ENCODE assay signal across 10 mouse cellular contexts in genomic region chr13:43711708-43712314, GRCm38 (mm10).
DNase-seq lines count a peak whose midpoint lies in the region; ATAC-seq lines count a peak whose summit lies in the region.
"Had no signal": no experiment of that assay in that cellular context is flagged by ENCODE, and none has a peak within 500 bp of the region (broad histone marks: within the 10 kb centered on the region; RNA-seq: fewer than 3 reads in every experiment).

No protein-coding gene starts in this region.

- peak; percentile 63 for DNase-seq in hindbrain, embryonic 14.5 days (ENCODE audit: low spot score)
- peak; percentile 28 to 51 for DNase-seq in frontal cortex, postnatal 36 days (ENCODE audit: low spot score in 2 of 2)
- peak; percentile 51 to 66 for DNase-seq in layer of hippocampus, postnatal 36 days
- peak; percentile 34 to 39 for DNase-seq in right cerebral cortex, adult 2 months (ENCODE audit: low spot score in 2 of 2)
- no peak for DNase-seq in adrenal gland, postnatal 4 days (ENCODE audit: low spot score in 2 of 2)
- no peak for DNase-seq in spleen, postnatal 10 days (ENCODE audit: low spot score in 2 of 2)
- DNase-seq: gastrocnemius, postnatal 14 days; heart, postnatal 4 days had no signal

- ATAC-seq in hindbrain, embryonic 14.5 days (ENCODE audit: low FRiP score): peak; percentile 66; the same call in 1 of the 2 replicates
- no peak for ATAC-seq in hindbrain, embryonic 12.5 days (ENCODE audit: low FRiP score)

- no peak overlapping the region for H3K4me3 ChIP-seq in hindbrain, embryonic 14.5 days (replicated peaks; ENCODE audit: low read length)
- H3K4me3 ChIP-seq in hindbrain, embryonic 12.5 days: no peak overlapping the region
- H3K4me3 ChIP-seq: limb, embryonic 13.5 days had no signal

- H3K27me3 ChIP-seq in hindbrain, embryonic 14.5 days (ENCODE audit: control insufficient read depth, insufficient read depth, low read length): no peaks in the 10 kb centered on the region
- no peaks in the 10 kb centered on the region for H3K27me3 ChIP-seq in hindbrain, embryonic 12.5 days
- H3K27me3 ChIP-seq: limb, embryonic 13.5 days had no signal

- H3K36me3 ChIP-seq in hindbrain, embryonic 14.5 days (replicated peaks; ENCODE audit: control insufficient read depth, insufficient read depth): no peaks in the 10 kb centered on the region
- no peaks in the 10 kb centered on the region for H3K36me3 ChIP-seq in hindbrain, embryonic 12.5 days
- H3K36me3 ChIP-seq: limb, embryonic 13.5 days had no signal

- no peak overlapping the region for H3K9ac ChIP-seq in hindbrain, embryonic 14.5 days
- H3K9ac ChIP-seq in hindbrain, embryonic 12.5 days: no peak overlapping the region
- H3K9ac ChIP-seq: limb, embryonic 13.5 days had no signal

- no peaks in the 10 kb centered on the region for H3K9me3 ChIP-seq in hindbrain, embryonic 14.5 days (ENCODE audit: control insufficient read depth, low read length)
- H3K9me3 ChIP-seq in hindbrain, embryonic 12.5 days (replicated peaks): no peaks in the 10 kb centered on the region
- H3K9me3 ChIP-seq: limb, embryonic 13.5 days had no signal

- peak overlapping the region; percentile 15; the same call in 1 of the 2 replicates for H3K27ac ChIP-seq in hindbrain, embryonic 14.5 days
- no peak overlapping the region for H3K27ac ChIP-seq in hindbrain, embryonic 12.5 days
- H3K27ac ChIP-seq: limb, embryonic 13.5 days had no signal

- H3K4me1 ChIP-seq in hindbrain, embryonic 14.5 days (replicated peaks; ENCODE audit: control insufficient read depth, insufficient read depth, low read length): no peaks in the 10 kb centered on the region; the same call in 1 of the 2 replicates
- 0 out of 2 replicates have a peak, but pooled peaks cover 2% of the 10 kb centered on the region for H3K4me1 ChIP-seq in hindbrain, embryonic 12.5 days

- H3K4me2 ChIP-seq in hindbrain, embryonic 14.5 days (replicated peaks): no peak overlapping the region
- no peak overlapping the region for H3K4me2 ChIP-seq in hindbrain, embryonic 12.5 days (replicated peaks)
- H3K4me2 ChIP-seq: limb, embryonic 13.5 days had no signal

- 67% methylated on average over 7 of the region's 7 CpGs for WGBS in hindbrain, embryonic 14.5 days
- 67% methylated on average over 7 of the region's 7 CpGs for WGBS in hindbrain, embryonic 12.5 days

Comparison
In these comparisons a context has a peak if more than half of its experiments do, and no peak if none do; other contexts are left out.
1. DNase-seq: peak in hindbrain, embryonic 14.5 days (single experiment), frontal cortex, postnatal 36 days (2 of 2), layer of hippocampus, postnatal 36 days (2 of 2) and right cerebral cortex, adult 2 months (2 of 2); none in adrenal gland, postnatal 4 days (0 of 2) and spleen, postnatal 10 days (0 of 2).